Mouse (Mus musculus) brain, embryonic 14.5 days (tissue): ENCODE data around the gene Pif1. TPM values are rescaled to one million over a fixed set of nuclear protein-coding genes. Genes with fewer than 3 reads are reported as not detected.

Source experiments
- DNase-seq: peaks from one replicate; pipeline ENCODE4 v3.0.0-alpha.2; 2011; ENCODE audit warnings: low read depth
- CTCF ChIP-seq: fragments of 200-500 bp; IDR thresholded peaks from 2 replicates; pipeline ENCODE4 v1.5.1; 2012; ENCODE audit warnings: inconsistent platforms, mild to moderate bottlenecking, moderate library complexity, borderline replicate concordance; ENCODE audit not compliant: insufficient read depth, insufficient read length; ENCODE audit errors: extremely low read depth
- POLR2A ChIP-seq: fragments of 200-500 bp; IDR thresholded peaks from 2 replicates; pipeline ENCODE4 v1.6.1; 2012; ENCODE audit warnings: mild to moderate bottlenecking, inconsistent platforms, borderline replicate concordance; ENCODE audit not compliant: poor library complexity, insufficient read depth, insufficient read length, severe bottlenecking; ENCODE audit errors: extremely low read depth
- polyA plus RNA-seq: library from polyadenylated mRNA; depleted of rRNA; stranded (reverse); fragments of >200 nt; gene quantifications from 2 replicates; pipeline ENCODE4 v1.2.3, GENCODE M21; 2012

Gene Pif1
- polyA plus RNA-seq, 1 experiment, result 7.7 TPM

DNA sequence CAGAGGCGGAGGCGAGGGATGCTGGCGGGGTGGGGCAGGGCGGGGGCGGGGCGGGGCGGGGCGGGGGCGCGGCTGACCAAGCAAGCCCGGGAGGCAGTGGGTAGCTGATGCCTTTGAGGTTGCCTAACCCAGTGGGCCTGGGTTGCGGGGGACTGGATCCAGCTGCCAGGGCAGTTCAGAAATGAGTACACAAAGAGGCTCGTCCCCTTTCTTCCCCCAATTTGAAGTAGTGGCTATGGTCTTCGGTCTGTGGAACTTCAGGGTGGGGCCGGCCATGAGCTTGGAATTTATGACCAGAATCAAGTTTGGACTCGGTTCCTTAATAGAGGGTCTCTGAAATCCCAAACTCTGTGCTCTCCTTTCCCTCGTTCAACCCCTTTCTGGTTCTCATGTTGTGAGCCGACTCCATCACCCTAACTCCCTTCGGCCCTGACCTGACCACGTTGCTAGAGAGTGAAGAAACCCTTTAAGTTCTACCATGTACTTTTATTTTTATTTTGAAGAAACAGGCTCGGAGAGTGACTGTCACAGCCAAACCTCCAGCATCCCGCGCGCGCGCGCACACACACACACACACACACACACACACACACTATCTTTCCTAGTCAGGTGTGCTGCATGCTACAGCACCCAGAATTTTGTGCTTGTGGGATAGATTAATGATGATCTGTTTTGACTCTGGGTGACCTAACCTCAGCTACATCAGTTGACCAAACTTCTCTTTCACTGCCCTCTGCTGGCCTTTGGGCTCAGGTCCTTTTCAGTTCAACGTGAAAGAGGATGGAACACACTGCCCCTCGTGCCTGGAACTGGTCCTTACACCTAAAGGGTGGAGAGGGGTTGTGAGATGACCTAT is 6.3 kb upstream of the Pif1 start:
- peak; percentile 89 for DNase-seq
- TF ChIP-seq POLR2A (no peak), CTCF (peak; percentile 81)

DNA sequence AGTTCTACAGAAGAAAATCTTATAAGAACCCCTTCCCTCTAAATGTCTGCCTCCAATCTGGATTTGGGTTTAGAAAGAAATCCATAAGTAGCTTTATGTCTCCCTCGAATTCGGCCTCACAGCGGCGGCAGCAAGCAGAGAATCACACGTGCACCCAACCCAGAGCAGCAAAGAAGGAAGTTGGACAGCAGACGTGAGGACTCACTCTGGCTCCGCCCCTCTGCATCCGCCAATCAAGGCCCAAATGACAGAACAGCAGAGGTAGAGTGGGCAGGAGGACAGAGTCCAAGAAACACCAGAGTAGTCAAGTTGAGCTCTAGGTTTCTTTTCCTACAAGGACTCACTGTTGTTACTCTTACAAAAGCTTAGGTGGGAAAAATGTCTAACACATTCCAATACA is 3.9 kb upstream of the Pif1 start:
- DNase-seq, result no peak
- no peak for TF ChIP-seq CTCF
- TF ChIP-seq POLR2A, result no peak

DNA sequence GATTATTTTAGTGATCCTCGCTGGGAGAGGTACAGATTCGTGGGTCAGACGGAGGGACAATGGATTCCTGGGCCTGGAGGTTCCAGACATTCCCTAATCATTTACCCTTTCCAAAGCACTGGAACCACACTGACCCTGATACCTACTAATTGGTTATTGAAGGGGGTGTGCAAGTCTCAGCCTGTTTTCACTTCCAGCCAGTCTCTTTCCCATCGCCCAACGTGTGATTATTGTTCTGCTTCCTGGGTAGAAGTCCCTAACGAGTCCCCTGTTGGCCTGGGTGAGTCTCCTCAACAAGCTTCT is 261 bp downstream of the Pif1 start:
- DNase-seq, result peak; percentile 26
- TF ChIP-seq CTCF (no peak), POLR2A (no peak)

DNA sequence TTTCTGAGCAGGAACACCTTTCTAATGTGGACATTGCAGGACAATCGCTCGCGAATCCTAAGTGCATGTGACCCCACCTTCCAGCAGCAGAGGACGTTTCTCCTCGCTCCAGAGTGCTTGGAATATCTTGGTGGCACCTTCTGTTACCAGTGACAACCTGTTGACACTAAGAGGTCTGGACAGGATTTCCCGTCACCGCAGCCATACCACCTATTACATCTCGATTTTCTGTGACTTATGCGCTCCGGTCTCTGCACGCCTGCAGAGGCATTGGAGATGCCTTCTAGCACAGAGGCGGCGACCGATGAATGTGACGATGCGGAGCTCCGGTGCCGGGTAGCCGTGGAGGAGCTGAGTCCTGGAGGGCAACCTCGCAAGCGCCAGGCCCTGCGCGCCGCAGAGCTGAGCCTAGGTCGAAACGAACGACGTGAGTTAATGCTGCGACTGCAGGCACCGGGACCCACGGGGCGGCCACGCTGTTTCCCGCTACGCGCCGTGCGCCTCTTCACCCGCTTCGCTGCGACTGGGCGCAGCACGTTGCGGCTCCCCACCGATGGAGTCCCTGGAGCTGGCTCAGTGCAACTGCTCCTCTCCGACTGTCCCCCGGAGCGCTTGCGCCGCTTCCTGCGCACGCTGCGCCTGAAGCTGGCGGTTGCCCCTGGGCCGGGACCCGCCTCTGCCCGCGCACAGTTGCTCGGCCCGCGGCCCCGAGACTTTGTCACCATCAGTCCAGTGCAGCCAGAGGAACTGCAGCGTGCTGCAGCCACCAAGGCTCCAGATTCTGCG is 806 bp downstream of the Pif1 start:
- DNase-seq, result peak; percentile 44
- TF ChIP-seq POLR2A, result no peak
- TF ChIP-seq CTCF, result no peak

DNA sequence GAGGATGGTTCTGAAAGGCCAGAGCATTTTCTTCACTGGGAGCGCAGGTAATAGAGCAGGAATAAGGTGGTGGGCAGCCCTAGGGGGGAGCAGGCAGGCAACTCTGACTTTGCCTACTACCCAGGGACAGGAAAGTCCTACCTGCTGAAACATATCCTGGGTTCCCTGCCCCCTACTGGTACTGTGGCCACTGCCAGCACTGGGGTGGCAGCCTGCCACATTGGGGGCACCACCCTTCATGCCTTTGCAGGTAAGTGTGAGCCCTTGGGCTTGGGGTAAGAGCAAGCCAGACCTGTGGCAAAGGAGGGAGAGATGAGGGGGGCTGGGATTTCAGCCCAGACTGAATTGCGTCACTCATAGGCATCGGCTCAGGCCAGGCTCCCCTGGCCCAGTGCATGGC is 2.1 kb downstream of the Pif1 start:
- no peak for DNase-seq
- TF ChIP-seq CTCF, result no peak
- no peak for TF ChIP-seq POLR2A

DNA sequence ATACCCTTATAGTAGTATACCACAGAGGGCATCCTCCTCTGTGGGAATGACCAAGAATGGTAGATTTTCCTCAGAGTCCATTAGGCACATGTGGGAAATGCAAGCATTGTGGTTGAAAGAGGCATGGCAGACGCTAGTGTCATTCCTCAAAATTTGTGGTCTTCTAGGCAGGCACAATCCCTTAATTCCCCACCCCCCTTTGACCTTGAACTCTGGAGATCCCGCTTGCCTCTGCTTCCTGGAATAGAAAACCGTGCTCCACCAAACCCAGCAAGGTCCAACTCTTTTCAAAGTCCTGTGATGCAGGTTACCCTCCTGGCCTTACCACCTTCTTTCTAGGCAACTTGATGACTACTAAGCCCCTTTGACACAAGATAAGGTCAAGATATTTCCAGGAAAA is 5.8 kb downstream of the Pif1 start:
- no peak for TF ChIP-seq CTCF
- no peak for TF ChIP-seq POLR2A
- DNase-seq, result no peak

DNA sequence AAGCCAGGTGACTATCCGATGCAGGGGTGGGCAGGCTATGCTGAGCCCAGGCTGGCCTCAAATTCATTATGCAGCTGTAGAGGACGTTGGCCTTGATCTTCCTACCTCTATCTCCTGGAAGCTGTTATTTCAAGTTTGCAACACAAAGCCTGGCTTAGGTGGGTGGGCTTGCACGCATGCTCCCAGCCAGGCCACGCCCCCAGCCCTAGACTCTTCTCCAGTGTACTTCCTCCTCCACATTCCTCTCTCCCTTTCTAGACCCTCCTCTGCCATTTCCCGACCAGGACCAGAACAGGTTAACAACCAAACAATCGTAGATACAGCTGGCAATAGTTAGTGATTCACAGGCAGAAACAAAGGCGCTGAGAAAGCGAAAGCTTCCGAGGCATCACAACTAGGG is 6.6 kb downstream of the Pif1 start:
- TF ChIP-seq POLR2A, result no peak
- no peak for TF ChIP-seq CTCF
- no peak for DNase-seq

DNA sequence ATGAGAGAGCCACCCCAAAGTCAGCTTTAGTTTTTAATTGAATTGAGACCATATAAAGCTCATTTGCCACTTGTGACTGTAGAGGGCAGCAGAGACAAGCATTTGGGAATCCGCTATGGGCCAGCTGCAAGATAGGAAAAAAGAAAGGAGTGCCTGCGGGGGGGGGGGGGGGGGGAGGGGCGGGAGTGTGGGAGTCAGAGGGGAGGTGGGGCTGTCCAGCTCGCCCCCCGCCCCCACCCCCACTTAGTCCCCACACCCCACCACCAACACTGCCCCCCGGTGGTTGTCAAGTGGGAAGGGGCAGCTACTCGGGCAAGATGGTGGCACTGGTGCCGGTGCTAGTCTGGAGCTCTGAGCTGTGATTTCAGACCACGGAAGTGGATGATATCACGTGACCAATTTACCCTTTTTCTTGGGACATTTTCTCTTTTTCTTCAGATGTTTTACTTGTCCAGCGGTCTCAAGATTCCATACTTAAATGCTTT is 11.8 kb downstream of the Pif1 start:
- TF ChIP-seq POLR2A (no peak), CTCF (peak; percentile 57; the same call in 1 of the 2 replicates)

DNA sequence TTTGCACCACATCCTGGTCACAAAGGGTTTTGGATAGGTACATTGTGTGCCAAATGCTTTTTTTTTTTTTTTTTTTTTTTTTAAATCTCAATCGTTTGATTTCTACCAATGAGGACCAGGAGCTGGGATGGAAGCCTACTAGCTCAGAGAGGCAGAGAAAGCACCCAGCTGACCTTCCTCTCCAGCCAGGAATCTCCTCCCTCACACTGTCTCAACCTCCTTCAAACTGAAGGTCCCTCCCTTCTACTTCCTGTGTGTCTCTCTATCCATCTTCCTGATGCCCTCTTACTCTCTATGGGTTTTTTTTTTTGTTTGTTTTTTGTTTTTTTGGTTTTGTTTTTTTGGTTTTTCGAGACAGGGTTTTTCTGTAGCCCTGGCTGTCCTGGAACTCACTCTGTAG is 14.0 kb downstream of the Pif1 start:
- no peak for DNase-seq
- TF ChIP-seq CTCF (no peak), POLR2A (no peak)

More for the DNA sequence above, 11.8 kb downstream of the Pif1 start:
- DNase-seq, result peak; percentile 73

DNA sequence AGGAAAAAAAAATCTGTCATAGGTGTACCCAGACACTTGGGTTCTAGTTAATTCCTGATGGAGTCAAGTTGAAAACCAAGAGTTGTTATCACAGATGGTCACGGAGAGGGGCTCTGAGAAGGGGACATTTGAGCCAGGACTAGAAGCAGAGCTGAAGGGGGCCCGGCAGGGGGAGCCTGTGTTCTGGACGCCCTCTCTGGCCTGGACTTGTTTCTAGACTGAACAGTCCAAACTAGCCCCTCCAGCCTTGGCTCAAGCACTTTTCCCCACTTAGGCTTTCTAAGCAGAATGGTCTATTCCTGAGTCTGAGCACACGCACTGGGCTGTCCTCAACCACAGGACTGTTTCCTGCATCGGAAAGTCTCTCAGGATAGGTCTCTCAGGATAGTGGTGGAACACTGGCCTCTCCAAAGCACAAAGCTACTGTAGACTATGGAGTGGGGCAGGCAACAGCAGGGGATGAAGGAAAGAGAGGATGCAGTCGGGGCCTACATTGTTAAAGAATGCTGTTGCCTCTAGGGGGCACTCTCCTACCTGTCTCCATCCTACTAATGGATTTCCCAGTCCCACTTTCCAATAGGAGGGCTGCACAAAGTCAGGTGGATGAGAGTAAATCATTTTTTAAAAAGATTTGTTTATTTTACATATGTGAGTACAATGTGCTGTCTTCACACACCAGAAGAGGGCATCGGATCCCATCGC is 16.6 kb downstream of the Pif1 start:
- TF ChIP-seq CTCF (peak; percentile 42; the same call in 1 of the 2 replicates), POLR2A (no peak)
- DNase-seq, result peak; percentile 11
